Mouse (Mus musculus) CH12.LX (cell line): Measurements from ENCODE around the gene Rita1. TPM values are rescaled to one million over a fixed set of nuclear protein-coding genes. Genes with fewer than 3 reads are reported as not detected.

Experiments
- DNase-seq: peaks from one replicate; pipeline ENCODE4 v3.0.0-alpha.2; 2013; ENCODE audit errors: extremely low read depth
- H3K27ac ChIP-seq: 2 replicates; pipeline ENCODE4 v1.5.1; 2012; ENCODE audit warnings: low read depth, mild to moderate bottlenecking, control low read depth, moderate library complexity; ENCODE audit not compliant: insufficient read depth
- H3K27me3 ChIP-seq: replicated peaks from 2 replicates; pipeline ENCODE3; 2012; ENCODE audit warnings: inconsistent platforms
- H3K36me3 ChIP-seq, 2 experiments: replicated peaks in 1 of 2; 2 replicates each; pipeline versions ENCODE3 to v1.6.1; 2012; ENCODE audit warnings: inconsistent platforms in 1 of 2, low read length in 1 of 2, mild to moderate bottlenecking in 1 of 2, mixed read lengths in 1 of 2, moderate library complexity in 1 of 2; ENCODE audit not compliant: control insufficient read depth in 1 of 2, insufficient read depth in 1 of 2
- H3K4me1 ChIP-seq, 2 experiments: 2 replicates each; pipeline ENCODE4 v1.6.1; 2012; ENCODE audit warnings: inconsistent platforms in 1 of 2, moderate library complexity in 1 of 2; ENCODE audit not compliant: insufficient read depth in 2 of 2, control insufficient read depth in 1 of 2
- H3K4me2 ChIP-seq: 2 replicates; pipeline ENCODE4 v1.6.1; 2012; ENCODE audit warnings: low read depth, mild to moderate bottlenecking, control low read depth; ENCODE audit not compliant: poor library complexity, insufficient read depth, severe bottlenecking
- H3K4me3 ChIP-seq, 3 experiments: fragments of 150-350 bp in 1 of 3; sonication (generic) in 1 of 3; replicated peaks in 1 of 3; 2 replicates each; pipeline versions ENCODE3 to v1.5.1; 2011 to 2012; ENCODE audit warnings: low read depth in 2 of 3, low read length in 2 of 3, mild to moderate bottlenecking in 2 of 3, moderate library complexity in 2 of 3, control low read depth in 1 of 3, improper control_type of control experiment in 1 of 3, inconsistent platforms in 1 of 3, mixed read lengths in 1 of 3; ENCODE audit not compliant: poor library complexity in 1 of 3
- H3K79me2 ChIP-seq: replicated peaks from 2 replicates; pipeline ENCODE4 v1.6.1; 2012; ENCODE audit warnings: mild to moderate bottlenecking, moderate library complexity; ENCODE audit not compliant: control insufficient read depth, poor library complexity, insufficient read depth, severe bottlenecking; ENCODE audit errors: extremely low read depth
- H3K9ac ChIP-seq: 2 replicates; pipeline ENCODE4 v1.6.1; 2012; ENCODE audit warnings: low read depth, mild to moderate bottlenecking, control low read depth, moderate library complexity; ENCODE audit not compliant: insufficient read depth
- H3K9me3 ChIP-seq: replicated peaks from 2 replicates; pipeline ENCODE3; 2012; ENCODE audit warnings: low read length, inconsistent platforms, mixed read lengths
- CTCF ChIP-seq, 2 experiments: IDR thresholded peaks in 1 of 2; conservative IDR thresholded peaks in 1 of 2; 2 replicates each; pipeline ENCODE4 v1.5.1; 2011 to 2012; ENCODE audit warnings: low read depth in 2 of 2, low read length in 2 of 2, improper control_type of control experiment in 1 of 2, inconsistent platforms in 1 of 2, mild to moderate bottlenecking in 1 of 2, moderate library complexity in 1 of 2
- E2F4 ChIP-seq: IDR thresholded peaks from 2 replicates; pipeline ENCODE4 v1.6.1; 2011; ENCODE audit warnings: low read depth, low read length, improper control_type of control experiment; ENCODE audit not compliant: insufficient replicate concordance
- ELF1 ChIP-seq: IDR thresholded peaks from 2 replicates; pipeline ENCODE4 v1.6.1; 2014; ENCODE audit warnings: low read depth, mild to moderate bottlenecking, inconsistent platforms, low read length, improper control_type of control experiment
- GABPA ChIP-seq: IDR thresholded peaks from 2 replicates; pipeline ENCODE4 v1.6.1; 2012; ENCODE audit warnings: low read depth, low read length, improper control_type of control experiment, inconsistent platforms; ENCODE audit not compliant: insufficient replicate concordance
- JUN ChIP-seq: IDR thresholded peaks from 2 replicates; pipeline ENCODE4 v1.6.1; 2011; ENCODE audit warnings: low read depth, mild to moderate bottlenecking, low read length, improper control_type of control experiment, moderate library complexity; ENCODE audit not compliant: insufficient read depth
- MAFK ChIP-seq: IDR thresholded peaks from 2 replicates; pipeline ENCODE4 v1.6.1; 2011; ENCODE audit warnings: low read length, improper control_type of control experiment; ENCODE audit not compliant: insufficient replicate concordance
- MAX ChIP-seq: IDR thresholded peaks from 2 replicates; pipeline ENCODE4 v1.6.1; 2011; ENCODE audit warnings: low read length, improper control_type of control experiment
- MAZ ChIP-seq: IDR thresholded peaks from 2 replicates; pipeline ENCODE4 v1.6.1; 2012; ENCODE audit warnings: low read depth, mild to moderate bottlenecking, inconsistent platforms, low read length, improper control_type of control experiment, moderate library complexity
- MEF2A ChIP-seq: IDR thresholded peaks from 2 replicates; pipeline ENCODE4 v1.6.1; 2014; ENCODE audit warnings: low read depth, mild to moderate bottlenecking, inconsistent platforms, low read length, improper control_type of control experiment, borderline replicate concordance
- NRF1 ChIP-seq: IDR thresholded peaks from 2 replicates; pipeline ENCODE4 v1.6.1; 2014; ENCODE audit warnings: low read depth, mild to moderate bottlenecking, inconsistent platforms, low read length, improper control_type of control experiment, moderate library complexity
- PAX5 ChIP-seq: IDR thresholded peaks from 2 replicates; pipeline ENCODE4 v1.6.1; 2012; ENCODE audit warnings: low read length, inconsistent platforms, mixed read lengths
- POLR2A ChIP-seq: IDR thresholded peaks from 2 replicates; pipeline ENCODE4 v1.6.1; 2011; ENCODE audit warnings: low read depth, mild to moderate bottlenecking, improper control_type of control experiment, low read length
- POLR2AphosphoS2 ChIP-seq: IDR thresholded peaks from 2 replicates; pipeline ENCODE4 v1.6.1; 2011; ENCODE audit warnings: low read depth, low read length, improper control_type of control experiment
- RAD21 ChIP-seq: IDR thresholded peaks from 2 replicates; pipeline ENCODE4 v1.6.1; 2011; ENCODE audit warnings: low read depth, mild to moderate bottlenecking, low read length, improper control_type of control experiment, moderate library complexity
- SMC3 ChIP-seq: IDR thresholded peaks from 2 replicates; pipeline ENCODE4 v1.6.1; 2011; ENCODE audit warnings: low read depth, low read length, improper control_type of control experiment
- TCF12 ChIP-seq: IDR thresholded peaks from 2 replicates; pipeline ENCODE4 v1.6.1; 2014; ENCODE audit warnings: low read depth, mild to moderate bottlenecking, inconsistent platforms, low read length, improper control_type of control experiment
- USF1 ChIP-seq: IDR thresholded peaks from 2 replicates; pipeline ENCODE4 v1.6.1; 2014; ENCODE audit warnings: low read depth, mild to moderate bottlenecking, inconsistent platforms, low read length, improper control_type of control experiment
- ZC3H11A ChIP-seq: IDR thresholded peaks from 2 replicates; pipeline ENCODE4 v1.6.1; 2012; ENCODE audit warnings: low read depth, mild to moderate bottlenecking, inconsistent platforms, low read length, improper control_type of control experiment
- ZKSCAN1 ChIP-seq: IDR thresholded peaks from 2 replicates; pipeline ENCODE4 v1.6.1; 2012; ENCODE audit warnings: low read depth, inconsistent platforms, low read length, improper control_type of control experiment, borderline replicate concordance
- ZMIZ1 ChIP-seq: IDR thresholded peaks from 2 replicates; pipeline ENCODE4 v1.6.1; 2012; ENCODE audit warnings: low read depth, mild to moderate bottlenecking, inconsistent platforms, low read length, improper control_type of control experiment
- ZNF384 ChIP-seq: IDR thresholded peaks from 2 replicates; pipeline ENCODE4 v1.6.1; 2012; ENCODE audit warnings: low read depth, low read length, improper control_type of control experiment, inconsistent platforms
- dilution Hi-C: fragments of 300-500 bp; cut with MboI; formaldehyde crosslinking; loops from 2 replicates; pipeline ENCODE4 v1.14.3; 2020; ENCODE audit warnings: low sequenced_read_pairs; ENCODE audit not compliant: extremely low pct_unique_long_range_greater_than_20kb, extremely low pct_ligation_motif_present
- in situ Hi-C: fragments of 300-500 bp; cut with MboI; formaldehyde crosslinking; loops from 3 replicates; pipeline ENCODE4 v1.14.3; 2019; ENCODE audit warnings: low sequenced_read_pairs, low pct_ligation_motif_present, low pct_unique_long_range_greater_than_20kb, mixed read lengths
- polyA plus RNA-seq: library from polyadenylated mRNA; unstranded; fragments of >175 nt; gene quantifications from 2 replicates; pipeline ENCODE4 v1.2.1, GENCODE M21; 2012; ENCODE audit warnings: low read depth; ENCODE audit not compliant: insufficient read length
- total RNA-seq, 2 experiments: library from RNA; depleted of rRNA; stranded (reverse); fragments of 300-350 nt in 1 of 2; fragments of >200 nt in 1 of 2; gene quantifications; 2 replicates each; pipeline ENCODE4 v1.2.3; 2012 to 2014

The Rita1 gene
- total and polyA plus RNA-seq, 3 experiments: 6.3 to 10.2 (median 7.3) TPM

DNA sequence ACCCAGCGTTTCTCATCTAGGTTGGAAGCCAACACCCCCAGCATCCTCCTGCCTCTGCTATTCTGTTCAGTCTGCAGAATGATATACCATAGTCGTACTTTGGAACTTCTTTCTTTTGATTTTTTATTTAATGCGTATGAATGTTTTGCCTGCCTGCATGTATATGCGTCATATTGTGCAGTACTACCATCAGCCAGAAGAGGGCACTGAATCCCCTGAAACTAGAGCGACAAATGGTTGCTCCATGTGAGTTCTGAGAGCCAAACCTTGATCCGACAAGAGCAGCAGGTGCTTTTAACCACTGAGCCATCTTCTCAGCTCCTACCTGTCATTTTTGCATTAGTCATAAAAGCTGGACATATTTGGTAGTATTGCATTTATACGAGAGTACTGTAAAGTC is 20.2 kb downstream of the Rita1 start:
- no peak overlapping the region for H3K4me3 ChIP-seq
- H3K9ac ChIP-seq: no peak overlapping the region
- in situ Hi-C loops: no loop called here
- no peak for DNase-seq
- H3K4me1 ChIP-seq: peaks cover 4 to 17% of the 10 kb centered on the region in 2 experiments
- H3K4me2 ChIP-seq: no peak overlapping the region
- H3K36me3 ChIP-seq: no peaks in the 10 kb centered on the region
- peak; percentile 3; the same call in 1 of the 2 replicates for TF ChIP-seq RAD21
- TF ChIP-seq SMC3: no peak
- TF ChIP-seq CTCF (conservative IDR thresholded peaks at IDR 0.05 in 1 of 2, IDR thresholded peaks at IDR 0.05 in 1 of 2; ENCODE audit: low read depth in 2 of 2, low read length in 2 of 2): peak; percentile 26 to 44; a peak in 3 of 4 replicates
- TF ChIP-seq, all 38 proteins: peak for 2
- Histone ChIP-seq H3K9me3 (peaks cover 4% of the 10 kb centered on the region), H3K27me3 (peaks cover 18% of the 10 kb centered on the region), H3K79me2 (no peaks in the 10 kb centered on the region), H3K27ac (no peak overlapping the region)
- dilution Hi-C loops: no loop called here

DNA sequence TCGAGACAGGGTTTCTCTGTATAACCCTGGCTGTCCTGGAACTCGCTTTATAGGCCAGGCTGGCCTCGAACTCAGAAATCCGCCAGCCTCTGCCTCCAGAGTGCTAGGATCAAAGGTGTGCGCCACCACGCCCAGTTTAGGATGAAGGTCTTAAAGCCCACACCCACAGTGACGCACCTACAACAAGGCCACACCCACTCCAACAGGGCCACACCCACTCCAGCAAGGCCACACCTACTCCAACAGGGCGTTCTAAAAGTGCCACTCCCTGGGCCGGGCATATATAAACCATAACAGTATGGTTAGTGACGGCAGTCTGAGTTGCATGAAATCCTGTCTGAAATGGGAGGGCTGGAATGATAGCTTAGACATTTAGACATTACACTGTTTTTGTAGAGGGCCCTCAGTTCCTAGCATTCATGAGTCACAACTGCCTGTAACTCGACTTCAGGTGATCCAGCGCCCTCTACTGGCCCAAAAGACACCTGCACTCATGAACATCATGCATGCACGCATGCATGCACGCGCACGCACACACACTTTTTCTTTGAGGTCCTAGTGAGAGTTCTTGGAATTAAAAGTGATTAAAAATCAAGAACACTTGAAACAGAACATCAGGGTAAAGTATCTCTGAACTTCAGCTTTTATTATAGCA is 21.9 kb downstream of the Rita1 start:
- H3K4me3 ChIP-seq: no peak overlapping the region
- peaks cover 13% of the 10 kb centered on the region for H3K27me3 ChIP-seq
- no peaks in the 10 kb centered on the region for H3K36me3 ChIP-seq
- H3K79me2 ChIP-seq: no peaks in the 10 kb centered on the region
- H3K9me3 ChIP-seq: peaks cover 4% of the 10 kb centered on the region
- H3K4me2 ChIP-seq: no peak overlapping the region
- H3K27ac ChIP-seq: no peak overlapping the region
- H3K9ac ChIP-seq: no peak overlapping the region
- DNase-seq: peak; percentile 43
- in situ Hi-C loops: no loop called here
- TF ChIP-seq ZC3H11A (no peak), MAX (no peak), ZMIZ1 (no peak), NRF1 (no peak), ELF1 (no peak), JUN (no peak), TCF12 (no peak), SMC3 (peak; percentile 31; the same call in 1 of the 2 replicates), MAFK (no peak), ZNF384 (no peak), PAX5 (no peak), CTCF (conservative IDR thresholded peaks at IDR 0.05 in 1 of 2, IDR thresholded peaks at IDR 0.05 in 1 of 2; ENCODE audit: low read depth in 2 of 2, low read length in 2 of 2) (peak; percentile 16 to 59; a peak in 2 of 4 replicates), POLR2AphosphoS2 (no peak), MEF2A (no peak), E2F4 (no peak), MAZ (no peak), RAD21 (peak; percentile 49), ZKSCAN1 (no peak), POLR2A (no peak), USF1 (no peak), GABPA (no peak)
- TF ChIP-seq, all 38 proteins: peak for 3
- H3K4me1 ChIP-seq: peaks cover 4 to 27% of the 10 kb centered on the region in 2 experiments
- dilution Hi-C loops: no loop called here
